Mouse (Mus musculus): Measurements from ENCODE around the gene Gale. TPM values are rescaled to one million over a fixed set of nuclear protein-coding genes. Genes with fewer than 3 reads are reported as not detected.

Gene Gale
- polyA plus RNA-seq, 1 experiment from 2014 or later: 24.5 TPM

DNA sequence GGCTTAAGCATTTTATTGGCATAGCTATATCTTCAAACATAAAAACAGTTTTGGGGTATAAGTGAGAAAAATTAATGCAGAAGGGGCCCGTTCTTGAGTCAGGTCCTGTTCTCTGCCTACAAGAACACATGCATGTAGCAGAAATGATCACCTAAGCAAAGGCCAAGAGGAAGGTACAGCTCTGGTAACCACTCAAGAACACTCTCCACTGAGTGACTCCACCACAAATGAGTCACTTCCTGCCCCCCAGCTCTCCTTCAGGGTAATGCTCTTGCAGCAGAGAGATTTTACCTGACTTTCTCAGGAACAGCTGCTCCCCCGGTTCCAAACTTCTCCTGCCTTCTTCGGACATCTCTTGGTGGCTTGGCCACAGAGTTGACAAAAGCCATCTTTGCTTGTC is 43.3 kb downstream of the Gale start:
- no peaks in the 10 kb centered on the region for H3K9me3 ChIP-seq (replicated peaks; ENCODE audit: control insufficient read depth, low read length)
- no peaks in the 10 kb centered on the region for H3K27me3 ChIP-seq (ENCODE audit: control insufficient read depth, insufficient read depth, low read length)
- 91% methylated on average over 3 of the region's 3 CpGs for WGBS
- H3K36me3 ChIP-seq (ENCODE audit: control insufficient read depth, insufficient read depth): peaks cover 73% of the 10 kb centered on the region
- no peak for ATAC-seq (replicated peaks; ENCODE audit: extremely low read depth, insufficient read depth, low FRiP score)
- no peaks in the 10 kb centered on the region for H3K4me1 ChIP-seq (ENCODE audit: control insufficient read depth, insufficient read depth, low read length)
- H3K27ac ChIP-seq (ENCODE audit: low read length): no peak overlapping the region
- no peak overlapping the region for H3K4me2 ChIP-seq (ENCODE audit: low read depth, low read length)
- H3K4me3 ChIP-seq (ENCODE audit: low read length): no peak overlapping the region
- H3K9ac ChIP-seq (ENCODE audit: low read length): no peak overlapping the region

- H3K36me3 ChIP-seq (ENCODE audit: control insufficient read depth, insufficient read depth): peaks cover 77% of the 10 kb centered on the region
- H3K27me3 ChIP-seq (ENCODE audit: control insufficient read depth, insufficient read depth, low read length): no peaks in the 10 kb centered on the region
- H3K9ac ChIP-seq (ENCODE audit: low read length): no peak overlapping the region
- ATAC-seq (replicated peaks; ENCODE audit: extremely low read depth, insufficient read depth, low FRiP score): no peak
- no peaks in the 10 kb centered on the region for H3K4me1 ChIP-seq (ENCODE audit: control insufficient read depth, insufficient read depth, low read length)
- no peak overlapping the region for H3K4me2 ChIP-seq (ENCODE audit: low read depth, low read length)
- no peak overlapping the region for H3K4me3 ChIP-seq (ENCODE audit: low read length)
- WGBS: 89% methylated on average over 8 of the region's 8 CpGs
- H3K9me3 ChIP-seq (replicated peaks; ENCODE audit: control insufficient read depth, low read length): no peaks in the 10 kb centered on the region
- H3K27ac ChIP-seq (ENCODE audit: low read length): no peak overlapping the region
Observed at GRCm38 (mm10) chr4:136008782-136009447, 45.4 kb downstream of the Gale start.

GRCm38 (mm10) chr4:136010586-136010985 is 47.1 kb downstream of the Gale start:
- 84% methylated on average over 4 of the region's 4 CpGs for WGBS
- H3K27me3 ChIP-seq (ENCODE audit: control insufficient read depth, insufficient read depth, low read length): no peaks in the 10 kb centered on the region
- H3K4me2 ChIP-seq (ENCODE audit: low read depth, low read length): no peak overlapping the region
- ATAC-seq (replicated peaks; ENCODE audit: extremely low read depth, insufficient read depth, low FRiP score): no peak
- no peak overlapping the region for H3K4me3 ChIP-seq (ENCODE audit: low read length)
- no peak overlapping the region for H3K27ac ChIP-seq (ENCODE audit: low read length)
- no peaks in the 10 kb centered on the region for H3K4me1 ChIP-seq (ENCODE audit: control insufficient read depth, insufficient read depth, low read length)
- no peak overlapping the region for H3K9ac ChIP-seq (ENCODE audit: low read length)
- H3K36me3 ChIP-seq (ENCODE audit: control insufficient read depth, insufficient read depth): peaks cover 64% of the 10 kb centered on the region
- H3K9me3 ChIP-seq (replicated peaks; ENCODE audit: control insufficient read depth, low read length): no peaks in the 10 kb centered on the region

- no peak overlapping the region for H3K9ac ChIP-seq (ENCODE audit: low read length)
- WGBS: 78% methylated on average over 3 of the region's 3 CpGs
- no peak for ATAC-seq (replicated peaks; ENCODE audit: extremely low read depth, insufficient read depth, low FRiP score)
- H3K36me3 ChIP-seq (ENCODE audit: control insufficient read depth, insufficient read depth): peaks cover 17% of the 10 kb centered on the region
- no peak overlapping the region for H3K27ac ChIP-seq (ENCODE audit: low read length)
- H3K27me3 ChIP-seq (ENCODE audit: control insufficient read depth, insufficient read depth, low read length): no peaks in the 10 kb centered on the region
- no peaks in the 10 kb centered on the region for H3K9me3 ChIP-seq (replicated peaks; ENCODE audit: control insufficient read depth, low read length)
- H3K4me1 ChIP-seq (ENCODE audit: control insufficient read depth, insufficient read depth, low read length): peaks cover 9% of the 10 kb centered on the region
- H3K4me2 ChIP-seq (ENCODE audit: low read depth, low read length): no peak overlapping the region
- no peak overlapping the region for H3K4me3 ChIP-seq (ENCODE audit: low read length)
Observed at GRCm38 (mm10) chr4:136016059-136016602, 52.6 kb downstream of the Gale start.

Other genes starting within 250 kb of the Gale start
- gene Il22ra1, start 235.6 kb upstream of the Gale start, polyA plus RNA-seq (2015; fragmentation: Nextera tagmentation; extraction: Ambion mirVana): not detected in 2 replicates
- 0.50 and 0.58 TPM in 2 replicates for gene Myom3, start 204.0 kb upstream of the Gale start, polyA plus RNA-seq (2015; fragmentation: Nextera tagmentation; extraction: Ambion mirVana)
- gene Srsf10, start 108.0 kb upstream of the Gale start, polyA plus RNA-seq (2015; fragmentation: Nextera tagmentation; extraction: Ambion mirVana): 128 and 147 TPM in 2 replicates
- gene Pnrc2, start 89.9 kb upstream of the Gale start, polyA plus RNA-seq (2015; fragmentation: Nextera tagmentation; extraction: Ambion mirVana): 133 and 149 TPM in 2 replicates
- gene Cnr2, start 68.3 kb upstream of the Gale start, polyA plus RNA-seq (2015; fragmentation: Nextera tagmentation; extraction: Ambion mirVana): 0.71 and 0.80 TPM in 2 replicates
- 50.7 and 52.8 TPM in 2 replicates for gene Fuca1, start 43.0 kb upstream of the Gale start, polyA plus RNA-seq (2015; fragmentation: Nextera tagmentation; extraction: Ambion mirVana)
- gene Hmgcl, start 17.3 kb upstream of the Gale start, polyA plus RNA-seq (2015; fragmentation: Nextera tagmentation; extraction: Ambion mirVana): 94.3 and 99.6 TPM in 2 replicates
- 73.2 and 77.3 TPM in 2 replicates for gene Lypla2, start 8.9 kb downstream of the Gale start, polyA plus RNA-seq (2015; fragmentation: Nextera tagmentation; extraction: Ambion mirVana)
- gene Pithd1, start 23.5 kb downstream of the Gale start, polyA plus RNA-seq (2015; fragmentation: Nextera tagmentation; extraction: Ambion mirVana): 45.1 and 64.5 TPM in 2 replicates
- 31.7 and 34.6 TPM in 2 replicates for gene Eloa, start 58.0 kb downstream of the Gale start, polyA plus RNA-seq (2015; fragmentation: Nextera tagmentation; extraction: Ambion mirVana)
- gene Rpl11, start 89.7 kb downstream of the Gale start, polyA plus RNA-seq (2015; fragmentation: Nextera tagmentation; extraction: Ambion mirVana): 211 and 253 TPM in 2 replicates
- gene Id3, start 179.8 kb downstream of the Gale start, polyA plus RNA-seq (2015; fragmentation: Nextera tagmentation; extraction: Ambion mirVana): 218 and 262 TPM in 2 replicates
- 8.6 and 11.0 TPM in 2 replicates for gene E2f2, start 208.7 kb downstream of the Gale start, polyA plus RNA-seq (2015; fragmentation: Nextera tagmentation; extraction: Ambion mirVana)
- gene Asap3, start 242.6 kb downstream of the Gale start, polyA plus RNA-seq (2015; fragmentation: Nextera tagmentation; extraction: Ambion mirVana): 2.8 and 3.8 TPM in 2 replicates

Data from heart, embryonic 16.5 days (tissue).